Mouse (Mus musculus) testis, postnatal 14 days (tissue): ENCODE results near the gene Nhlrc4.
A peak's percentile ranks its signal among the peaks of the same experiment; 100 is the strongest.

Source experiments
- DNase-seq: peaks from one replicate; pipeline ENCODE4 v3.0.0; 2021; ENCODE audit warnings: low spot score

The Nhlrc4 gene

GRCm38 (mm10) chr17:25944366-25945163 lies at the start of gene Nhlrc4, which contains the start of gene Pigq:
TSS of gene Nhlrc4 (minus strand) at chr17:25944961.
TSS of gene Pigq (minus strand) at chr17:25944936.
- DNase-seq, result no peak

- no peak for DNase-seq
These were observed 48.7 kb upstream of the Nhlrc4 start for GRCm38 (mm10) chr17:25993489-25993888.

- no peak for DNase-seq
These were observed 47.5 kb upstream of the Nhlrc4 start for GRCm38 (mm10) chr17:25992274-25992673.

GRCm38 (mm10) chr17:25990331-25990730 lies 45.6 kb upstream of the Nhlrc4 start:
- no peak for DNase-seq

- peak; percentile 95 for DNase-seq
These were observed 40.8 kb upstream of the Nhlrc4 start, which contains the start of gene Capn15 for GRCm38 (mm10) chr17:25985306-25986294. TSS of gene Capn15 (minus strand) at chr17:25985796.

- DNase-seq, result no peak
These were observed 40.0 kb upstream of the Nhlrc4 start for GRCm38 (mm10) chr17:25984556-25985305.

- no peak for DNase-seq
These were observed 39.3 kb upstream of the Nhlrc4 start for GRCm38 (mm10) chr17:25984066-25984465.

GRCm38 (mm10) chr17:25982913-25983312 lies 38.2 kb upstream of the Nhlrc4 start:
- DNase-seq, result no peak

GRCm38 (mm10) chr17:25980854-25981253 lies 36.1 kb upstream of the Nhlrc4 start:
- DNase-seq, result no peak

GRCm38 (mm10) chr17:25979829-25980738 lies 35.3 kb upstream of the Nhlrc4 start:
- no peak for DNase-seq

- DNase-seq, result no peak
These were observed 26.4 kb upstream of the Nhlrc4 start for GRCm38 (mm10) chr17:25970954-25971707.

- no peak for DNase-seq
These were observed 25.7 kb upstream of the Nhlrc4 start for GRCm38 (mm10) chr17:25970448-25970847.

- no peak for DNase-seq
These were observed 23.4 kb upstream of the Nhlrc4 start for GRCm38 (mm10) chr17:25968176-25968575.

- no peak for DNase-seq
These were observed 22.9 kb upstream of the Nhlrc4 start for GRCm38 (mm10) chr17:25967652-25968051.

- DNase-seq, result no peak
These were observed 19.5 kb upstream of the Nhlrc4 start for GRCm38 (mm10) chr17:25964271-25964670.

GRCm38 (mm10) chr17:25962413-25962905 lies 17.7 kb upstream of the Nhlrc4 start:
- DNase-seq, result no peak

GRCm38 (mm10) chr17:25961566-25961965 lies 16.8 kb upstream of the Nhlrc4 start:
- DNase-seq, result no peak

GRCm38 (mm10) chr17:25959630-25960467 lies 15.1 kb upstream of the Nhlrc4 start:
- no peak for DNase-seq
